Mouse (Mus musculus) embryonic fibroblast, embryonic 13.5 days (primary cell): Measurements from ENCODE around the gene Lrrc75a. TPM values are rescaled to one million over a fixed set of nuclear protein-coding genes. Genes with fewer than 3 reads are reported as not detected.

ENCODE experiments used
- H3K27ac ChIP-seq: 2 replicates; pipeline ENCODE4 v1.5.1; 2012; ENCODE audit warnings: low read length, control low read depth, inconsistent platforms; ENCODE audit not compliant: insufficient read depth
- H3K4me1 ChIP-seq: 2 replicates; pipeline ENCODE4 v1.6.1; 2011; ENCODE audit warnings: low read length; ENCODE audit not compliant: control insufficient read depth, insufficient read depth
- H3K4me3 ChIP-seq: 2 replicates; pipeline ENCODE4 v1.5.1; 2011; ENCODE audit warnings: mild to moderate bottlenecking, control low read depth, low read length; ENCODE audit not compliant: insufficient read depth
- CTCF ChIP-seq: IDR thresholded peaks from 2 replicates; pipeline ENCODE4 v1.5.1; 2011; ENCODE audit warnings: mild to moderate bottlenecking, control low read depth, low read length, moderate library complexity, borderline replicate concordance; ENCODE audit not compliant: insufficient read depth
- POLR2A ChIP-seq: IDR thresholded peaks from 2 replicates; pipeline ENCODE4 v1.6.1; 2011; ENCODE audit warnings: low read depth, mild to moderate bottlenecking, control low read depth, low read length, moderate library complexity
- polyA plus RNA-seq: library from polyadenylated mRNA; stranded (reverse); fragments of >200 nt; gene quantifications from 2 replicates; pipeline ENCODE4 v1.2.4, GENCODE M21; 2011; ENCODE audit warnings: low read depth; ENCODE audit not compliant: missing spikeins, insufficient read length

The Lrrc75a gene
- polyA plus RNA-seq, 1 experiment = 12.6 TPM

DNA sequence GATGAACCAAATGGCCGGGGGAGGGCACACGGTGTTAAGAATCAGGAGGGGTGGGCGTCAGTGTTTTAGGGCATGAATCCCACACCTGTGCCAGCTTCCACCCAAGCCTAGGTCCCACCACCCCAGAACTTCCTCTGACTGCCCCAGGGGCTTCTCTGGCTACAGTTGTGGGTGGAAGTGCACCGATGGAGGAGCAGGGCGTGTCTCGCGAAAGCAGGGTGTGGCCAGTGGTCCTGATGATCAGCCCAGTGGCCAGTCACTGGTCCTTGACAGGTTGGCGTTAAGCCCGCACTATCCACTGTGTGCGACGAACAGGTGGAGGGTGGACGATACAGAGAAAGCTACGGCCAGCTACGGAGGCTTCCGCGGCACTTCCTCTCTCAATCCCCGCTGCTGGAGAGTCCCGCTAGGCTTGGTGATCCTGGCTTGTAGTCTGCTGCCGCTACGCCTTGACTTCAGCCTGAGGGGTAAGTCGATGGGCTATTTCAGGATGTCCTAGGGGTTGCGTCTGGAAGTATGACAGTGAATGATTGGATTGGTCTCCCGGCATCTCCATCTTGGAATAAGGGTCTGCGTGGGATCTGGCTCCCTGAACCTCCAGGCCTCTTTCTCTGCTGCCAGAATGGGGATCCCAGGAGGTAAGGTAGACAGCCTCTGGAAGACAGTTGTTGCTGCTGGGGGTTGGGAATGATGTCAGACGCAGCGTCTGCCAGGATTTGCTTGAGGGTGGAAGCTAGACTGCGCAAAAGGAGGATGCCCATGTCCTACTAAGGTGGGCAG is 72.5 kb downstream of the Lrrc75a start:
- peak overlapping the region; percentile 41 for H3K4me3 ChIP-seq
- no peak overlapping the region for H3K27ac ChIP-seq
- H3K4me1 ChIP-seq = no peaks in the 10 kb centered on the region
- TF ChIP-seq CTCF = no peak
- peak; percentile 31 for TF ChIP-seq POLR2A

DNA sequence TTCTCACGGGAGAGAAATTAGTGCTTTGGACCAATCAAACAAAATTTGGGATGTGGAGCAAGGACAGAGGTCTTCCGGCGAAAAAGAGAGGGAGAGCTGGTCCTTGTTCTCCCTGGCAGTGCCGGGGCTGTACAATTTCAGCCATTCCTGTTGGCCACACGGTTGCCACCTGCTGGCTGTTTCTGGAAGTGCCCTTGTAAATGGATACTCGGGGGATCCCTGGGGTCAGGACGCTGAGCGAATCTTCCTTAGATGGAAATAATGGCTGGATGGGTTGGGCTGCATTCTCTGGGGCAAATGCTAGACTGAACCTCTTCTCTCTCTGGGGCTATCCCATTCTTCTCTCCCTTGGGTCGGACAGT is 73.0 kb downstream of the Lrrc75a start:
- no peaks in the 10 kb centered on the region for H3K4me1 ChIP-seq
- TF ChIP-seq POLR2A (no peak), CTCF (peak; percentile 60; the same call in 1 of the 2 replicates)
- H3K4me3 ChIP-seq = peak overlapping the region; percentile 41
- no peak overlapping the region for H3K27ac ChIP-seq

DNA sequence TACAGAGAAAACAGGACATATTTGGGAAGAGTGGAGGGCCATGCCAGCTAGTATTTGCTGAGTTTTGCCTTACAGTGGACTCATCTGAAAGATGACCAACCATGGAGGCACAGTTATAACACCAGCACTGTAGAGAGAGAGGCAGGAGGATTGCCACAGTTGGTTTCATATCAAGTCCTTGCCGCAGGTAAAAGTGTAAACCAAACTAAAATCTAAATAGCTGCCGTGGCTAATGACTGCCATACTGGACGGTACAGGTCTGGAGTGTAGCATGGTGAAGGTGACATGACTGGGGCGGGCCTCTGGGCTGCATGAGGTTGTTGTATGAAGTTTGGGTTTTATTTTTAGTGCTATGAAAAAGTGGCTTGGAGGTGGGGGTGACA is 73.6 kb downstream of the Lrrc75a start:
- TF ChIP-seq CTCF (no peak), POLR2A (no peak)
- no peak overlapping the region for H3K4me3 ChIP-seq
- no peaks in the 10 kb centered on the region for H3K4me1 ChIP-seq

DNA sequence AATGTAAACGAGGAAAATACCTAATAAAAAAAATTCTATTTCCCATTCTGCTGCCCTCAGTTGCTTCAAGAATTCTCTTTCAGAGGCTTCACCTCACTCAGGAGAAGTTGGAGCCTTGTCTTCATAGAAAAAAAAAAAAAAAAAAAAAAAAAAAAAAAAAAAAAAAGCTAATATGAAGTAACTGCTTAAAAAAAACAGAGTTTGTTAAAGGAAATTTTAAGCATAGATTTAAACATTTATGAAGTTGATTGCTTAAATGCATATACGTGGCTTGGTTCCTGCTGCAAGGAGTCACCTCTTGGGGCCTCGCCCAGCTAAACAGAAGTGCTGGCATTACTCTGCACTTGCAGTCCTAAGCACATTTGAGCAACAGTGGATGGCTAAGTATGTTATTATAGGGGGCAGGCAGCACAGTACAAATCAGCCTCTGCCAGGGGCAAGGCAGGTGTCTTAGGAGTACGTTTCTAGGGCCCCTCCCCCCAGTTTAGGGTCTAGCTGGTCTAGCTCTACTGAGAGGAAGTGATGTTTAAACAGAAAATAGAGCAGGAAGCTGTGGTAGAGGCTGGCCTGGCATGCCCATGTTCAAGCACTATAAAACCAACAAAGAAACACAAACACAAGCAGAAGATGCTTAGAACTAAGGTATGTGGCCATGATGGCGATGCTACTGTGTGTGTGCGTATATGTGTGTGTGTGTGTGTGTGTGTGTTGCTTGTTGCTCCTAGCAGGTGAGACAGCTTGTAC is 74.2 kb downstream of the Lrrc75a start, which contains the start of gene Trpv2:
Gene Trpv2, plus strand, starts transcription at position 528 of the 744 bp plus-strand sequence.
- peak within 1 kb of the TSS; percentile 41; the same call in 1 of the 2 replicates for H3K4me3 ChIP-seq
- TF ChIP-seq CTCF (no peak), POLR2A (no peak)
- no peaks in the 10 kb centered on the region for H3K4me1 ChIP-seq
- no peak within 1 kb of the TSS for H3K27ac ChIP-seq

More for the DNA sequence above, 73.6 kb downstream of the Lrrc75a start:
- H3K27ac ChIP-seq = no peak overlapping the region

DNA sequence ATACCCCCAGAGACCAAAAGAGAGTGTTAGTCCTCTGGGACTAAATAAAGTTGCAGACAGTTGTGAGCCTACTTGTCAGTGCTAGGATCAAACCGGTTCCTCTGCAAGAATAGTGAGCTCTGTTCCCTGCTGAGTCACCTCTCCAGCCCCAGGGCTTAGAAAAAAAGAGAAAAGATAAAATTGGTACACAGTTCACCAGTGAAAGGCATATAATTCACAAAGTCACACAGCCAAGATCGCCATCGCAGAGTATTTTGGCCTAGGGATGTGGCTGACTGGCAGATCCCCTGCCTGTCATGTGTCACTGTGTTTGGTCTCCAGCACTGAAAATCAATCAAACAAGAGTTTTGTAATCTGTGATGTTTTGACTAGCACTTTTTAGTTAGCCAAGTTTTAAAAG is 80.0 kb downstream of the Lrrc75a start:
- H3K4me1 ChIP-seq = peaks cover 3% of the 10 kb centered on the region
- no peak for TF ChIP-seq CTCF
- no peak for TF ChIP-seq POLR2A
- H3K4me3 ChIP-seq = no peak overlapping the region
- no peak overlapping the region for H3K27ac ChIP-seq

DNA sequence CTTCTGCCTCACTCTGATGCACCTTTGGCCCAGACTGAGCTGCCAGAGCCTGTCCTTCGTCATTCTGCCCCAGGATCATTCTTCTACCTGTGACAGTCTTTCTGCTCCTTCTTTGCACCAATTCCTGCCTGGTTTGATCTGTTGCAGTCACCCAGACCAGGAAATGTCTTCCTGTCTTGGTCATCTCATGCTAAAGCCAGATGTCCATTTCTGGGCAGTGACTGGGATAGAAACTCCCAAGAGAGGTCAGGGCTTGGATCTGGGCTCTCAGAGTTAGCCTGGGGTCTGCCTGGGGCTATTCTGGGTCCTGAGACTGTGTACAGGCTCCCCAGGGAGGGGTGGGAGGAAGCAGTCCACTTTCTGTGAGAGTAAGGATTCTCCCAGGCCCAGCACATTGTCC is 82.1 kb downstream of the Lrrc75a start:
- H3K4me1 ChIP-seq = peaks cover 3% of the 10 kb centered on the region
- no peak overlapping the region for H3K27ac ChIP-seq
- H3K4me3 ChIP-seq = no peak overlapping the region
- TF ChIP-seq POLR2A = no peak
- TF ChIP-seq CTCF = no peak

DNA sequence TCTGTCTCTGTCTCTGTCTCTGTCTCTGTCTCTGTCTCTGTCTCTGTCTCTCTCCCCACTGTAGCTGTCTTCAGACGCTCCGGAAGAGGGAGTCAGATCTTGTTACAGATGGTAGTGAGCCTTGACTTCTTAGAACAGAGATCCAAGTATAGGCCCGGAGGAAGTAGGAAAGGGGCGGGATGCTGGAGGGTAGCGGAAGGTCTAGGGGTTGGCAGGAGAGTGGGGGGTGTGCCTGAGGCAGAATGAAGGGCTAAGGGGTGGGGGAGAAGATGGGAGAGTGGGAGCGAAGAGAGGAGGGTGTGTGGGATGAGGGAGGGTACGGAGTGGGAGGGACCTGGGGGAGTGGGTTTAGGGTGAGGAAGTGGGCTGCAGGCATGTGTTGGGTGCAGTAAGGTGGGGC is 82.6 kb downstream of the Lrrc75a start:
- TF ChIP-seq CTCF = no peak
- TF ChIP-seq POLR2A = no peak
- H3K4me3 ChIP-seq = no peak overlapping the region
- H3K4me1 ChIP-seq = peaks cover 3% of the 10 kb centered on the region
- H3K27ac ChIP-seq = no peak overlapping the region

DNA sequence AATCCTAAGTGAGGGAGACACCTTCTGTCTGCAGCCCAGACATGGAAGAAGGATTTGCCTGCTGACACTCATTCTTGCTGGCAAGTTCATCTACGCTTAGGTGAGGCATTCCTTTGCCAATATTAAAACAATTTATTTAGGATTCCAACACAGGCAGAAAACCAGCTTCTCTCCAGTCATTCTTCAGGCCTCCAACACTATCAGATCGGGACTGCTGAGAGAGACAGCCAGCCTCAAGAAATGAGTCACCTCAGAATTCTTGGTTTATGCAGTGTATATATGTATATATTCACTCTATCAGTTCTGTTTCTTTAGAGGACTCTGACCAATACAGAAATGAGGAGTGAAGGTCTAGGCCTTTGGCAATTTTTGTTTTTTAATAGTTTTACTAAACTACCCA is 84.7 kb downstream of the Lrrc75a start:
- TF ChIP-seq CTCF (no peak), POLR2A (no peak)
- 0 out of 2 replicates have a peak overlapping the region, but pooled peaks have one; percentile 24 for H3K27ac ChIP-seq
- peaks cover 6% of the 10 kb centered on the region for H3K4me1 ChIP-seq
- H3K4me3 ChIP-seq = no peak overlapping the region

DNA sequence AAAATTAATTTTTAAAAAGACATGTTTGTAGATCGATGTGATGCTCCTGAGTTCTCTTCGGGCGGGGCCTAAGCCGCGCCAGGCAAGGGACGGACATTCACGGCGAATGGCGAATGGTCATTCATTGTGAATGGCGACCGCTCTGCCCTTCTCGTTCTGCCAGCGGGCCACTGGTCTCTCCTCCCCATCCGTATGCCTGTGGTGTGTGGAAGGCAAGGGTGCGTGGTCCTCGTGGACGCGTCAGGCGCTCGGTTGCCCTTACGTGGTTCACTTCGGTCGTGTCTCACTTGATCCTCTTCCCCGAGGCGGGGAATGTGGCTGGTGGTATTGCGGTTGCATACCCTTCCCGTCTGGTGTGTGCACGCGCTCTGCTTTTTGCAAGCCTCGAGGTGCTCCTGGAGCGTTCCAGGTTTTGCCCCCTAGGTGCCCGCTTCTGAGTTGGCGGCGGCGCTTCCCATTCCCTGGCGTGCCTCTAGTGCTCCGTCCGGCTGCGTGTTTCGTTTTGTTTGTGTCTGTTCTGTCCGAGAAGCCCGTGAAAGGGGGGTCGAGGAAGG is 87.8 kb downstream of the Lrrc75a start:
- no peak overlapping the region for H3K4me3 ChIP-seq
- TF ChIP-seq POLR2A (no peak), CTCF (no peak)
- peaks cover 3% of the 10 kb centered on the region for H3K4me1 ChIP-seq
- H3K27ac ChIP-seq = no peak overlapping the region

DNA sequence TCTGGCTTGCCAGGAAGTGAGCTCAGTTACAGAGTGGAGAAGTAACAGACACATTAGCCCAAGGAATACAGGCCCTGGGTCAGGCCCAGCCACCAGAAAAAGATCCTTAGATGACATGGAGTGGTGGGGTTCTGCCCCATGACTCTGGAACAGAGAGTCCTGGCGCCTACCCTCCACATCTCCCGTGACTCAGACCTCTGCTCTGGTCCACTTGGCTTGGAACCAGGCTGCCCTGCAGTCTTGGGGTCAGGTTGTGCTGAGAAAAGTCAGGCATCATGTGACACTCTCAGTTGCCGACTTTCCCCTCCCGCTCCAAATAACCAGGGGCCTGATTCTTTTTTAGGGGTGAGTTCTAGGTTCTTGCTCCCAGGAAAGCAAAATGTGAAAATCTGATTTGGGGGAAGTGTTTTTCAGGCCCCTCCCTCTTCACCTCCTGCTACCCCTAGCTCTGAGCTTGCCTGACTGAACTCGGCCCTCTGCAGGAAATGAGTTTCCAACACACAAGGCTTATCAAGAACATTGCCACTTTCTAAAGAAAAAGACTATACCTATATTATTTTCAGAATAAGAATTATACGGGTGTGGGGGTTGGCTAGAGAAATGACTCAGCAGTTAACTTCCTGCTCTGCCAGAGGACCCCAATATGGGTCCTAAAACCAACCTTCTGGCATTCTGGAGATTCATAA is 89.2 kb downstream of the Lrrc75a start:
- TF ChIP-seq CTCF (no peak), POLR2A (no peak)
- no peak overlapping the region for H3K4me3 ChIP-seq
- no peak overlapping the region for H3K27ac ChIP-seq
- peaks cover 6% of the 10 kb centered on the region for H3K4me1 ChIP-seq
